Mouse (Mus musculus) WW6 (cell line): ENCODE measurements around the gene Fli1.

Experiments
- DNase-seq: peaks from one replicate; pipeline ENCODE4 v3.0.0-alpha.2; 2013; ENCODE audit warnings: low read depth, low spot score

Fli1 gene

GRCm38 (mm10) chr9:32522536-32523245 is 20.0 kb downstream of the Fli1 start:
- DNase-seq, result no peak

GRCm38 (mm10) chr9:32521331-32521730 is 21.3 kb downstream of the Fli1 start:
- no peak for DNase-seq

- no peak for DNase-seq
These were observed 21.8 kb downstream of the Fli1 start for GRCm38 (mm10) chr9:32520821-32521220.

DNA sequence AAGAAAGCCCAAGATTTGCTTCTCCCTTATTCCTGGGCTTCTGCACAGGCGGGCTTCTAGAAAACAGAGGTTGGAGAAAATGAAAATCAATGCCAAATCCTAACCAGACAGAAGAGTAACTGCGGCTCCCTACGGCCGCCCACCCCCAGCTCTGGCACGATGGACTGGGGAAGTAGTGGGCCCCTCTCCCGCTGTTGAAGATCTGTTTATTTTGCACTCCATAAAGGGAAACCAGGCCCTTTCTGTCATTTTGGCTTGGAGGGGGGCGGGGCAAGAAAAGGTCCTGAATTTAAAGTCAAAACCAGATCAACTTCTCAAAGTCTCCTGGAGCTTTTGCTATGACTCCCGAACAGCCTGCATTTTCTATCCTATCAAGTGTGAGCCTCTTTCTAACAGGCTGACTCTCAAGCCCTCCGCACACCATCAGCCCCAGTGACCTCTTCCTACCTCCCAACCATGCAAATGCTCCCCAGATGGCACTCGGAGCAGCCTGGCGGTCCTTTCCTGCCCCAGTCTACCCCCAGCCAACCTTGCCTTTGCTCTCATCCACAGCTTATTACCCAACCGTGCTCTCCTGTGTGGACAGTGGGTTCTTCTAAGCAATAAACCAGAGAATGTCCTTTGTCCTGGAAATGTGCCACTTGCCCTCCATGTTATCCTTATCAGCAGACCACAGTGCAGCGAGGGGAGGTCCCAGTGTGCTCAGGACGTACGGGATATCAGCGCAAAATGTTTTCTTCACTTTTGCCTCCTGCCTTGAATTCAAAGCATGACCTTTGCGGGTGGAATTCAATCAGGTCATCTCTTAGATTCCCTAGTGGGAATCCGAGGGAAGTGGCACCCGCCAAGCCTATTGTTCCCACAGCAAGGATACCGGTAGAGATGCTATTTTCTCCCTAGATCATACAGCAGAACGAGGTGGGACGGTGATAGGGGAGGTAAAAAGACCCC is 23.3 kb downstream of the Fli1 start:
- no peak for DNase-seq

GRCm38 (mm10) chr9:32518351-32519075 is 24.1 kb downstream of the Fli1 start:
- no peak for DNase-seq

- no peak for DNase-seq
These were observed 26.0 kb downstream of the Fli1 start for GRCm38 (mm10) chr9:32516691-32517090.

GRCm38 (mm10) chr9:32515894-32516686 is 26.6 kb downstream of the Fli1 start:
- DNase-seq, result no peak

- DNase-seq, result no peak
These were observed 28.1 kb downstream of the Fli1 start for GRCm38 (mm10) chr9:32514406-32515058.

GRCm38 (mm10) chr9:32513471-32513870 is 29.2 kb downstream of the Fli1 start:
- no peak for DNase-seq

DNA sequence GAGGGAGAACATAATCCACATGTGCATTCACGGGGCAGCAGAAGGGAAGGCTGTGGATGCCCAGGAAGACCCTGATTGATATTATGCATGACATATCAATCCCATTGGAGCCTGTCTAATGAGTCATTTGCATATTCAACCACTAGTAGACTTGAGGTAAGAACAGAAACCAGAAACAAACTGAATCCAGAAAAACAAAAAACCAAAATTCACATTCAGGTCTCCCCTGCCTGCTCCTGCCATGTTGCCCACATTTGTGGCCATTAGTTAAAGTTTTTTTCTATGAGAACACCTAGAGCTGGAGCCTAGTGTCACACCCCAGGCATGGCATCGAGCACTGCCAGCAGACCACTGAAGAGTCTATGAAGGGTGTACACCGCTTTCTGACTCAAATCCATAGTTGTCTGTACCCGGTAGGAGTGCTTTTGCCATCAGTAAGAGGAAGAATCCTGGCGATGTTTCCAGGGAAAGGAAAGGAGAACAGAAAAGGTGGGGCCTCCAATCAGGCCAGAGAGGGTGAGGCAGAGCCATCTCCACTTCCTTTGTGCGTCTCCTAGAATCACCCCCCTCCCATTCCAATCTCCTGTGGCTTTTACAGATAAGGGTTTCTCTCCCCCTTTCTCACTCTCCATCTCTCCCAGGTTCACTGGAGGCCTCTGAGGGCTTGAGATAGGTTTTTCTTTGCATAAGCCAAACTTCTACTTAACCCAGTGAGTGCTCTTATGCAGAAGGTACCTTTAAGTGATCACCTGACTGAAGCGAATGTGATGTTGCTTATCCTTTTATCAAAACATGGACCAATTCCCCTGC is 32.0 kb downstream of the Fli1 start:
- DNase-seq, result no peak

DNA sequence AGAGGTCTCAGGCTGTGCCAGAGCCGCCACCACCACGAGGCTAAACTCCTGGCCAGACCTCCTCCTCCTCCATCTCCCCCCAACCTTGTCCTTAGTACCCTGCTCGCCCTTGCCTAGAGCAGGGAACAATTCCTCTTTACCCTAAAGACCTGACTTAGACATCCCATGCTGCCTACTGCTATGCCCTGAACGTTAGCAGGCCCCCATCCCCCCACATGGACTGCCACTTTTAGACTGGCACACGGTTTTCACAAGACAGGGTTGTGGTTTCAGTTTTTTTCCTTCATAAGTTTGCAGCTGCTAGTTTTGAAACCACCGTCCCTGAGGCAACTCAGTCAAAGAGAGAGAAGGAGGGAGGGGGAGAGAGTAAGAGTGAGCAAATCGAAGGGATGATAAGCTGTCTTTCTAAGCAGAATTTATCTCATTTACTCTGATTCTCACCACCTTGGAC is 32.9 kb downstream of the Fli1 start:
- no peak for DNase-seq

GRCm38 (mm10) chr9:32508648-32509047 is 34.0 kb downstream of the Fli1 start:
- DNase-seq, result no peak

DNA sequence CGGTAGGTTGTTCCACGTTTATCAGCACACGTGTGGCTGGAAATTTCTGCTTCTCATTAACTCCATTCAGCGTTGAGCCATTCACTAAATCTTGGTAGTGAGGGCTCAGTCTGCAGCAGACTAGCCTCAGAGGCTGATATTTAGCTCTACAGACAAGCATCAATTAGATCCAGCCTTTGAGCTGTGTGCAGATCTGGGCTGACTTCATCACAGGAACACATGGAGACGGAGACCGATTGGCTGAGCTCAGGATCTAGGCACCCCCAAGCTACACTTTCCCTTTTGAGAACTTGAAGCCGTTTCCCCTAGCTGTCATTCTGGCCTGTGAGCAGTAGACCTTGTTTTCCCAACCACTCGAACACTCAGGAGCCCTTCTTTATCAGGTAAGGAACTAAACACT is 34.5 kb downstream of the Fli1 start:
- no peak for DNase-seq

- DNase-seq, result no peak
These were observed 35.5 kb downstream of the Fli1 start for GRCm38 (mm10) chr9:32506866-32507861.

- no peak for DNase-seq
These were observed 36.5 kb downstream of the Fli1 start for GRCm38 (mm10) chr9:32506161-32506560.

GRCm38 (mm10) chr9:32505460-32506075 is 37.1 kb downstream of the Fli1 start:
- no peak for DNase-seq

DNA sequence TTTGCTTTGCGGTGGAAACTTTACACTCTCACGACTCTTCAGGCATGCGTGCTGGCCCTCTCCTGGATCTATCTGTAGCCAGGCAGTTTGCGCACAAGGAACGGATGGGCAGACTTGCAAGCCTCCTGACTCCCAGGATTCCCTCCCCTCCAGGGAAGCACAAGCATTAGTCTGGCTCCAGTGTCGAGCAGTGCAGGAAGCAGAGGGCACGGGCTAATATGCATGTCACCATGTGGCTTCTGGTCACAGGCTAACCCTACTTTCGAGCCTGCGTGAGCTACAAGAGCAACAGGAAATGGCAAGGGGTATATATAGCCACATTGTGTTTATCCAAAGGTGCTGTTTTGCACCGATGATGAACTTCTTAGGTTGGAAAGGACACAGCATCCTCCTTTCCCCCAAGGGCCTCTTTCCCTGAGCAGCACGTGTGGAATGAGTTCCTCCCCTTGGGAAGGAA is 38.6 kb downstream of the Fli1 start:
- DNase-seq, result no peak

DNA sequence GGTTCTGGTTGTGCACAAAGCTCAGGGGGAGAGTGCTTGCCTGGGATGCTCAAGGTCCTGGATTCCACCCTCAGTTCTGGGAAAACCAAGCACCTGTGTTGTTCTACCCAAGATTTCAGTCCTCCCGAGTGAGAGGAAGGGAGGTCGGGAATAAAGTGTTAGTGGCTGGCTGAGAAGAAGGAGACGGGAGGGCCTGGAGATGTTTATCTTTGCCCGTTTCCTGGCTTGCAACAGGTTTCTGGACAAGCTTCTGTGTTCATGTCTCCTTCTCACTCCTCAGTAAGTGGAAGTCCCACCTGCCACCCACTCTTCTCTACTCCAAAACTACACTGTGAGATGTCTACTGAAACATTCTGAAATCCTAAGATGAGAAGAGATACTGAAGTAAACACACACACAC is 39.2 kb downstream of the Fli1 start:
- no peak for DNase-seq
